Mouse (Mus musculus): ENCODE measurements around the gene Commd8. TPM values are rescaled to one million over a fixed set of nuclear protein-coding genes. Genes with fewer than 3 reads are reported as not detected.

The Commd8 gene
- polyA plus RNA-seq, 1 experiment: 88.9 TPM

- Histone ChIP-seq H3K4me1 (ENCODE audit: control insufficient read depth, insufficient read depth, low read length) (no peaks in the 10 kb centered on the region), H3K4me3 (ENCODE audit: low read depth, low read length) (no peak overlapping the region), H3K9ac (ENCODE audit: low read depth, poor library complexity, severe bottlenecking) (no peak overlapping the region), H3K27ac (ENCODE audit: insufficient read depth, low read length) (no peak overlapping the region), H3K9me3 (replicated peaks; ENCODE audit: control insufficient read depth, insufficient read depth, low read length, poor library complexity, severe bottlenecking) (no peaks in the 10 kb centered on the region), H3K27me3 (ENCODE audit: control insufficient read depth, insufficient read depth, low read length, poor library complexity, severe bottlenecking) (no peaks in the 10 kb centered on the region), H3K36me3 (ENCODE audit: control insufficient read depth, insufficient read depth, low read length, poor library complexity, severe bottlenecking) (no peaks in the 10 kb centered on the region)
- TF ChIP-seq POLR2A (IDR thresholded peaks at IDR 0.05; ENCODE audit: insufficient read depth, low read length): no peak
- no peak for TF ChIP-seq EP300 (IDR thresholded peaks at IDR 0.05; ENCODE audit: insufficient read depth, low read depth, low read length)
- TF ChIP-seq CTCF (IDR thresholded peaks at IDR 0.05; ENCODE audit: low read depth, low read length): no peak
These were observed 7.5 kb upstream of the Commd8 start for GRCm38 (mm10) chr5:72175530-72175929.

GRCm38 (mm10) chr5:72175050-72175449 lies 7.1 kb upstream of the Commd8 start:
- TF ChIP-seq POLR2A (IDR thresholded peaks at IDR 0.05; ENCODE audit: insufficient read depth, low read length): no peak
- no peak for TF ChIP-seq CTCF (IDR thresholded peaks at IDR 0.05; ENCODE audit: low read depth, low read length)
- TF ChIP-seq EP300 (IDR thresholded peaks at IDR 0.05; ENCODE audit: insufficient read depth, low read depth, low read length): no peak
- no peak overlapping the region for H3K27ac ChIP-seq (ENCODE audit: insufficient read depth, low read length)
- no peak overlapping the region for H3K4me3 ChIP-seq (ENCODE audit: low read depth, low read length)
- no peaks in the 10 kb centered on the region for H3K36me3 ChIP-seq (ENCODE audit: control insufficient read depth, insufficient read depth, low read length, poor library complexity, severe bottlenecking)
- H3K27me3 ChIP-seq (ENCODE audit: control insufficient read depth, insufficient read depth, low read length, poor library complexity, severe bottlenecking): no peaks in the 10 kb centered on the region
- no peaks in the 10 kb centered on the region for H3K4me1 ChIP-seq (ENCODE audit: control insufficient read depth, insufficient read depth, low read length)
- no peaks in the 10 kb centered on the region for H3K9me3 ChIP-seq (replicated peaks; ENCODE audit: control insufficient read depth, insufficient read depth, low read length, poor library complexity, severe bottlenecking)
- H3K9ac ChIP-seq (ENCODE audit: low read depth, poor library complexity, severe bottlenecking): no peak overlapping the region

DNA sequence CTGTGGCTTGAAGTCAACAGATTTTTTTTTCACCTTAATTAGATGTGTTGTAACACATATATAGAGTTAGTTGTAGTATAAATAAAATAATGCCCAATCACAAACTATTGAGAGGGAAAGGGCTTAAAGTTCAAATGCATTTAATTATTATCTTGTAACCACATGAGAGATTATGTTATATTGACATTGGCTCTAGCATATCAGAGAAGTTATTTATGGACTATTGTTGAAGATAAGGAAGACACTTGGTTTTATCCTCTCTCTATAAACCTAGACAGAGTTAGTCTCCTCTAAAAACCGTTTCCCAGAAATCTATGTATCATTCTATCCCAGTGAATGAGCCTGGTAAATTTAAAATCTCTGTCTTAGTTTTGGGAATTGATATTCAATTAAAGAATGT lies 5.5 kb upstream of the Commd8 start:
- Histone ChIP-seq H3K27me3 (ENCODE audit: control insufficient read depth, insufficient read depth, low read length, poor library complexity, severe bottlenecking) (no peaks in the 10 kb centered on the region), H3K27ac (ENCODE audit: insufficient read depth, low read length) (no peak overlapping the region), H3K4me3 (ENCODE audit: low read depth, low read length) (no peak overlapping the region), H3K9ac (ENCODE audit: low read depth, poor library complexity, severe bottlenecking) (no peak overlapping the region), H3K9me3 (replicated peaks; ENCODE audit: control insufficient read depth, insufficient read depth, low read length, poor library complexity, severe bottlenecking) (no peaks in the 10 kb centered on the region), H3K4me1 (ENCODE audit: control insufficient read depth, insufficient read depth, low read length) (no peaks in the 10 kb centered on the region), H3K36me3 (ENCODE audit: control insufficient read depth, insufficient read depth, low read length, poor library complexity, severe bottlenecking) (no peaks in the 10 kb centered on the region)
- TF ChIP-seq EP300 (IDR thresholded peaks at IDR 0.05; ENCODE audit: insufficient read depth, low read depth, low read length) (no peak), POLR2A (IDR thresholded peaks at IDR 0.05; ENCODE audit: insufficient read depth, low read length) (no peak), CTCF (IDR thresholded peaks at IDR 0.05; ENCODE audit: low read depth, low read length) (no peak)

GRCm38 (mm10) chr5:72172675-72173074 lies 4.7 kb upstream of the Commd8 start:
- Histone ChIP-seq H3K27me3 (ENCODE audit: control insufficient read depth, insufficient read depth, low read length, poor library complexity, severe bottlenecking) (no peaks in the 10 kb centered on the region), H3K36me3 (ENCODE audit: control insufficient read depth, insufficient read depth, low read length, poor library complexity, severe bottlenecking) (no peaks in the 10 kb centered on the region), H3K27ac (ENCODE audit: insufficient read depth, low read length) (no peak overlapping the region), H3K9me3 (replicated peaks; ENCODE audit: control insufficient read depth, insufficient read depth, low read length, poor library complexity, severe bottlenecking) (no peaks in the 10 kb centered on the region), H3K9ac (ENCODE audit: low read depth, poor library complexity, severe bottlenecking) (no peak overlapping the region), H3K4me1 (ENCODE audit: control insufficient read depth, insufficient read depth, low read length) (no peaks in the 10 kb centered on the region), H3K4me3 (ENCODE audit: low read depth, low read length) (no peak overlapping the region)
- TF ChIP-seq EP300 (IDR thresholded peaks at IDR 0.05; ENCODE audit: insufficient read depth, low read depth, low read length) (no peak), CTCF (IDR thresholded peaks at IDR 0.05; ENCODE audit: low read depth, low read length) (no peak), POLR2A (IDR thresholded peaks at IDR 0.05; ENCODE audit: insufficient read depth, low read length) (no peak)

DNA sequence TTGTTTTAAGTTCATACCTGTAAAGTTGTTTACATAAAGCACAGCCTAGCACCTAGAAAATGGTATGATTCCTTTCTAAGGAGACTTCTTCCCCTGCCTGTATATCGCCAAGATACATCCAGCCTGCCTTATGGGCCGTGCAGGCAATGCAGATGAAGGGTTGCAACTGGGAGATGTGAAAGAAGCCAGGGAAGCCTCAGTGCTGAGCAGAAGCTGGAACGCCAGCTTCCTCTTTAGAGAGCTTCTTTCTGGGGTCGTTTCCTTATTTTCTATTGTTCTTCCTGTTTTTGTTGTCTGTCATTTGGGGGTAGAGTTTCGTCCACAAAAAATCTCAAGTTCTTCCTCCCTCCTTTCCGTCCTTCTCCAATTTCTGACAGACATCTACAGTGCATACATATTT lies 2.1 kb upstream of the Commd8 start:
- Histone ChIP-seq H3K9me3 (replicated peaks; ENCODE audit: control insufficient read depth, insufficient read depth, low read length, poor library complexity, severe bottlenecking) (no peaks in the 10 kb centered on the region), H3K4me3 (ENCODE audit: low read depth, low read length) (no peak overlapping the region), H3K4me1 (ENCODE audit: control insufficient read depth, insufficient read depth, low read length) (peaks cover 3% of the 10 kb centered on the region), H3K9ac (ENCODE audit: low read depth, poor library complexity, severe bottlenecking) (no peak overlapping the region), H3K36me3 (ENCODE audit: control insufficient read depth, insufficient read depth, low read length, poor library complexity, severe bottlenecking) (peaks cover 5% of the 10 kb centered on the region), H3K27me3 (ENCODE audit: control insufficient read depth, insufficient read depth, low read length, poor library complexity, severe bottlenecking) (no peaks in the 10 kb centered on the region), H3K27ac (ENCODE audit: insufficient read depth, low read length) (no peak overlapping the region)
- TF ChIP-seq EP300 (IDR thresholded peaks at IDR 0.05; ENCODE audit: insufficient read depth, low read depth, low read length) (no peak), POLR2A (IDR thresholded peaks at IDR 0.05; ENCODE audit: insufficient read depth, low read length) (no peak), CTCF (IDR thresholded peaks at IDR 0.05; ENCODE audit: low read depth, low read length) (no peak)

GRCm38 (mm10) chr5:72168285-72168621 lies 264 bp upstream of the Commd8 start:
- Histone ChIP-seq H3K9me3 (replicated peaks; ENCODE audit: control insufficient read depth, insufficient read depth, low read length, poor library complexity, severe bottlenecking) (no peaks in the 10 kb centered on the region), H3K4me3 (ENCODE audit: low read depth, low read length) (0 out of 2 replicates have a peak overlapping the region, but pooled peaks have one; percentile 26), H3K36me3 (ENCODE audit: control insufficient read depth, insufficient read depth, low read length, poor library complexity, severe bottlenecking) (peaks cover 8% of the 10 kb centered on the region), H3K9ac (ENCODE audit: low read depth, poor library complexity, severe bottlenecking) (peak overlapping the region; percentile 88), H3K4me1 (ENCODE audit: control insufficient read depth, insufficient read depth, low read length) (peaks cover 3% of the 10 kb centered on the region), H3K27ac (ENCODE audit: insufficient read depth, low read length) (no peak overlapping the region), H3K27me3 (ENCODE audit: control insufficient read depth, insufficient read depth, low read length, poor library complexity, severe bottlenecking) (no peaks in the 10 kb centered on the region)
- TF ChIP-seq CTCF (IDR thresholded peaks at IDR 0.05; ENCODE audit: low read depth, low read length): no peak
- no peak for TF ChIP-seq POLR2A (IDR thresholded peaks at IDR 0.05; ENCODE audit: insufficient read depth, low read length)
- no peak for TF ChIP-seq EP300 (IDR thresholded peaks at IDR 0.05; ENCODE audit: insufficient read depth, low read depth, low read length)
